Mouse (Mus musculus): ENCODE measurements around the gene Metap1.

DNA sequence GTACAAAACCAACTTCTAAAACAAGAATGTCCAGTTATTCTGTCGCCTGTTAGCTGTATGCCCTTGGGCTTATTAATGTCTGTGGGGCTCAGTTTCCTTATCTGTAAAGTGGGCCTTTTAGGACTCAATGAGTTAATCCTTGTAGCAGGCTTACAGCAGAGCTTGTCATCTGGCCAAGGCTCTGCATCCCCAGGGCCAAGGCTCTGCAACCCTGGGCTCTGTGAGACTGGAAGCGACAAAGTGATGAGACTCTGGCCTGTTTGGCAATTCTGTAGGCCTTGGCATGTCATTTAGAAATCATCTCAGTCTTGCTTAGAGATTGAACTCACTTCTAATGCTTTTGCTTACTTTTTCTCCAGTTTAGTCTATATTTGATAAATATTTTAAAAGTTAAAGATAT is 20.3 kb upstream of the Metap1 start:
- TF ChIP-seq CTCF (IDR thresholded peaks at IDR 0.05; ENCODE audit: low read depth): no peak
- no peak for TF ChIP-seq EP300 (IDR thresholded peaks at IDR 0.05; ENCODE audit: low read depth)

Measured in liver, postnatal 0 days (tissue).